Mouse (Mus musculus) c-Kit-positive CD71-positive TER-119-positive erythroid progenitor cells, embryonic 14.5 days (primary cell): ENCODE measurements around the gene Eya3.
"Not testable (repeated sequence)": the region's sequence is repeated elsewhere in the genome, so short reads cannot be mapped to it uniquely, and the experiment has no call there.

ENCODE experiments used
- DNase-seq: peaks from one replicate; pipeline ENCODE4 v3.0.0-alpha.2; 2013; ENCODE audit warnings: low spot score

Eya3 gene

GRCm38 (mm10) chr4:132743992-132744911, 105.5 kb downstream of the Eya3 start:
- DNase-seq, result peak; percentile 22

DNA sequence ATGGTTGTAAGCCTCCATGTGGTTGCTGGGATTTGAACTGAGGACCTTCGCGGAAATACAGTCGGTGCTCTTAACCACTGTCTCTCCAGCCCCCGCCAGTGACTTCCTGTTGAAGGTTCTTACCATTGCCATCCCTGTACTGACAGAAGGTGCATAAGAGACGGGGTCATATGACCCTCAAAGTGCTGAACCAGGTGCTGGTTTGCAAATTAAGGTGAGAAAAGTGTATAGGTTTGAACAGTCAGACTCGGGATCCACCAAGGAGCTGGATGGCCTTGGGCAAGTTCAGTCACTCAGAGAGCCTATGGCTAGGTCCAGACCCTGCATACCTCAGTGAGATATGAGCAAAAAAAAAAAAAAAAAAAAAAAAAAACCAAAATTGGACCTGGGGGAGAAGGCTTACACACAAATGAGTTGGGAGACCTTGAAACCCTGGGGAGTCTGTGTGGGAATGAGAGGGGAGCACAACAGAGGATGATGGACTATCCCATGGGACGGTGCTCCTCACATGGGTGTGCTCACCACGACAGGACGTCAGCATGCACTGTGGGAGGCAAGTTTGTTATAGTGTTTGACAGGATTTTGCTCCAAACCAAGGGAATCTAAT, 108.2 kb downstream of the Eya3 start:
- DNase-seq, result no peak

DNA sequence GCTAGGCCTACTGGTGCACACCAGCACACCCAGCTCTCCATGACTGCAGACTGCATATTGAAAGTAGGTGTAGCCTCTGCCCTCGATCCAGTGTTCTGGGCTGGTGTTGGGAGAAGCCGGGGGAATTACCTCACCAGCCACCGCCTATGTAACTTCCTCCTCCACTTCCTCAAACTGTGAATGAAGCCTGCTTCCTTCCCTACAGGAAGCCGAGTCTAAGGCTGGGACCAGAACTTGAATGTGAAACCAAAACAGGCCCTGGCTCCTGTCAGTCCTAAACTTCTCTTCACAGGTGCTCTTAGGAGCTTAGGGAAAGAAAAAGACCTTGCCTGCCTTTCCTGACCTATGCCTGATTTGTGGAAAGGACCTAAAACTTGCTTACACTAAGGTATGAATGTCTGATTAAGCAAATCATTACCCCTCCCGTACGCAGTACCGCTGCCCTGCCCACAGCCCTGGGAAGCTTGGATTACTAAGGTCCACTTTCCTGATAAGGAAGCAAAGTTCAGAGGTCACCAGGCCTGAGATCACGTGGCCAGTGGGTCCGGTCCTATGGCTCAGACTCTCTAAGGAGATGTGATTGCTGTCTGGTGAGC, 109.0 kb downstream of the Eya3 start:
- no peak for DNase-seq

DNA sequence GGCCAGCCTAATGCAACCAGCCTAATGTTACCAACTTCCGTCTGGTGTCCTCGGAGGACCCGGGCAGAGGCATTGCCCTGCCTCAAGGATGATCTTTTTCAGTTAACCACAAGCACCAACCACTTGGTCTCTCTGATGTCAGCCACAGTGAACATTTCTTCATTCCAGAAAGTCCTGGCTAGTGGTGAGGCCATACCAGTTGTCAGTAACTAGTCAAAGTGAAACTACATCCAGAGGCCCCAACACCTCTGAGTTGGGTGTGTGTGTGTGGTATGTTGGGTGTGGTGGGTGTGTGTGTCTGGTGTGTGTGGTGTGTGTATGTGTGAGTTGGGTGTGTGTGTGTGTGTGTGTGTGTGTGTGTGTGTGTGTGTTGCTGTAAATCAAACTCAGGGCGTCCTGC, 110.0 kb downstream of the Eya3 start:
- no peak for DNase-seq

GRCm38 (mm10) chr4:132749258-132749982, 110.6 kb downstream of the Eya3 start:
- DNase-seq, result no peak

GRCm38 (mm10) chr4:132752992-132753391, 114.2 kb downstream of the Eya3 start:
- DNase-seq, result no peak

DNA sequence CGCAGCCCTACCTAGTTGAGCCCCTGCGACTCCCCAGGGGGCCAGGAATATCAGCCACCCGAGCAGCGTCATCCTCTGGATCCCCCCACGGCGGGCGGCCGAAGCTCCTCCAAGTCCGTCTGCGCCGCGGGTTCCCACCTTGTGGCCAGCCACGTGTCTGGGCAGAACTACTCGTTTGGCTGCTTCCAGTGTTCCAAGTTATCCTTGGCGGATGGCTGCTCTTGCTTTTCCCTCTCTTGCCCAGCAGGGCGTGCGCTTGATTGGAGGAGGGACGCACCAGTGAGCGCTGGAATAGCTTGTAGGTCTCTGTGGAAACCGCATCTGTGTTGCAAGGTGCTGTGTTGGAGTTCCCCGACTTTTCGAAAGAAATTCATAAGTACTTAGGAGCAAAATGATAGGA, 118.2 kb downstream of the Eya3 start, which contains the start of gene Smpdl3b:
Gene Smpdl3b, minus strand, starts transcription at position 279 of the 400 bp plus-strand sequence.
- DNase-seq, result no peak

GRCm38 (mm10) chr4:132757633-132758351, 119.0 kb downstream of the Eya3 start:
- no peak for DNase-seq

GRCm38 (mm10) chr4:132760296-132760695, 121.5 kb downstream of the Eya3 start:
- no peak for DNase-seq

- DNase-seq, result no peak
Observed at GRCm38 (mm10) chr4:132762602-132763001, 123.8 kb downstream of the Eya3 start.

DNA sequence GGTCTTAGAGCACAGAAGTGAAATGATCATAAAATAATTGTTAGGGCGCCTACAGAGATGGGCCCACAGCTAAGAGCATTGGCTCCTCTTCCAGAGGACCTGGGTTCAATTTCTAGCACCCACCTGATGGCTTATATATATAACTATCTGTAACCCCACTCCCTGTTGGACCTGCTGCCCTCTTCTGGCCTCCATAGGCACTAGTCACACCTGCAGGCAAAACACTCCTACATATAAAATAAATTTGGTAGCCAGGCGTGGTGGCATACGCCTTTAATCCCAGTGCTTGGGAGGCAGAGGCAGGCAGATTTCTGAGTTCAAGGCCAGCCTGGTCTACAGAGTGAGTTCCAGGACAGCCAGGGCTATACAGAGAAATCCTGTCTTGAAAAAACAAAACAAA, 124.3 kb downstream of the Eya3 start:
- DNase-seq, result not testable (repeated sequence)

GRCm38 (mm10) chr4:132767914-132768876, 129.4 kb downstream of the Eya3 start, which contains the start of gene Rpa2:
TSS of gene Rpa2 (plus strand) at chr4:132768332.
- DNase-seq, result peak; percentile 100

DNA sequence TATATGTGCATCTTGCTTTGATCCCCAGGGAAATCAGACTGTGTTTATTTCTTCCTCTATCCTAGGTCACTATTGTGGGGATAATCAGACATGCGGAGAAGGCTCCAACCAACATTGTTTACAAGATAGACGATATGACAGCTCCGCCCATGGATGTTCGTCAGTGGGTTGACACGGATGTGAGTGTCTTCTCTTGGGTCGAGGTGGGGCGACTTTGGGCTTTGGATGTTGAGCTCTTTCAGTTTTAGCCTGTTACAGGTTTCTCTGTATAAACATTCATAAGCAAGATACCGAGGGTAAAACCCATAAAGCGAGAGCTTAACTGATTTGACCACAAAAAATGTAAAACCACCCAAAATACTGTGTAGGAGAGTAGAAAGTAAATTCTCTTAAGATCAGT, 133.0 kb downstream of the Eya3 start:
- DNase-seq, result no peak
